Mouse (Mus musculus): Measurements from ENCODE around the gene Tomm6.

The Tomm6 gene

DNA sequence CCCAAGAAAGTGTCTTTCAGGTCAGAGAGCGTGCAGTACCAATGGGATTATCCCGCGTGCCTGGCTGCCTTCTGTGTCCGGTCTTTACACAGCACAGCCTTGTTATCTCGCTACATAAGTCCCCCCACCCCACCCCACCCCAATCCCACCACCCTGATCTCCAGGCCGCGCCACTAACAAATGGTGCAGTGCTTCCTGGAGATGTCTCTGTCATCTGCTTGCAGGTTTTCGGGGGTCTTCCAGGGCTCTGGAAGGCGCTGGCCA, at the start of gene Tomm6:
Gene Tomm6, minus strand, starts transcription at position 43 of the 264 bp plus-strand sequence.
- DNase-seq (ENCODE audit: low read depth, low spot score) = no peak

DNA sequence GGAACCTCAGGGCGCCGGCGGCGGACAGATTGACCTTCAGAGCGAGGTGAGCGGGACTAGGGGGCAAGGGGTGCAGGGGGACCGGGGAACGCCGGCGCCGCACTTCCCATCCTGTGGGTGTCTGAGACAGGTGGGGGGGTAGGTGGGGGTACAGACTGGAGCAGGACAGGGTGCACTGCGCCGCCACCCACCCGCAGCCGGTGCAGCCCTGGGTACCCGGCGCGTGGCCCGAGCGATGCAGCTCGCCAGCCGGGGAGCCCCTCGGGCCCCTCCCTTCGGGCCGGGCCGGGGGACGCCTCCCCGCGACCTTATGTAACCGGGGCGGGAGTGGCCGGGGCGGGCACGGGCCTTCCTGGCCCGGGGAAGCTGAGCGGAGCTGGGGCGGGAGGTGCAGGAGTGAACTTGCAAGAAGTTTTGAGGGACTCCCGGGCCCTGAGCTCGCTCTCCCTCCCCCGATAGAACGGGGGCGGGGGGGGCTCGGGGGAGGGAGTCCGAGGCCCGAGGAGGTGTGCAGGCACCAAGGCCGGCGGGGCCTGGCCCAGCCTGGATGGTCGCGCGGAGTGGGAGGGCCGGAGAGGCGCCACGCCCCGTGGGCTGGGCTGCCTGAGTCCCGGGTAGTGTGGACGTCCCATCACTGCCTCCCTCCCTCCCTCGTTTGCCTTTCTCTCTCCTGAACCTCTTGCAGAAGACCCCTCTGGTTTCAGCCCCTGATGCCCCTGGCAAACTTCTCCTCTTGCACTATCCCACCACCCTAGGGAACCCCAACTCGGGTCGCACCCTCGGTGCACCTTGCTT, 49.3 kb upstream of the Tomm6 start:
- peak; percentile 63 for DNase-seq (ENCODE audit: low read depth, low spot score)

DNA sequence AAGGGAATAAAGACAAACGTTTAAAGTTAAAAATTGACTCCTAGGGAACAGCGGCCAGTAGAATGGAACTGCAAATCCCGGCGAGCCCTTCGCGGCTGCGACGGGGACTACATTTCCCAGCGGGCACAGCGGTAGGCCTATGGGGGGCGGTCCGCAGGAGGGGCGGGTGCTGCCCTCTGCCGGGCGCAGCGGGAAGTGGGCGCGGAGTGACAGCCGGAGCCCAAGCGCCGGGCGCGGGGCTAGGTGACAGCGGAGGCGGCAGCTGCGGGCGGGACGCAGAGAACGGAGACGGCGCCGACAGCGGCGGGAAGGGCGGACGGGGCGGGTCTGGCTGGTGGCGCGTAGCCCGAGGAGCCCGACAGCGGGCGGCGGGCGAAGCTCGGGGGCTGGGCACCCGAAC, 48.7 kb upstream of the Tomm6 start, which contains the start of gene Tfeb:
Gene Tfeb, plus strand, starts transcription at position 175 of the 400 bp plus-strand sequence.
- DNase-seq (ENCODE audit: low read depth, low spot score) = peak; percentile 93

DNA sequence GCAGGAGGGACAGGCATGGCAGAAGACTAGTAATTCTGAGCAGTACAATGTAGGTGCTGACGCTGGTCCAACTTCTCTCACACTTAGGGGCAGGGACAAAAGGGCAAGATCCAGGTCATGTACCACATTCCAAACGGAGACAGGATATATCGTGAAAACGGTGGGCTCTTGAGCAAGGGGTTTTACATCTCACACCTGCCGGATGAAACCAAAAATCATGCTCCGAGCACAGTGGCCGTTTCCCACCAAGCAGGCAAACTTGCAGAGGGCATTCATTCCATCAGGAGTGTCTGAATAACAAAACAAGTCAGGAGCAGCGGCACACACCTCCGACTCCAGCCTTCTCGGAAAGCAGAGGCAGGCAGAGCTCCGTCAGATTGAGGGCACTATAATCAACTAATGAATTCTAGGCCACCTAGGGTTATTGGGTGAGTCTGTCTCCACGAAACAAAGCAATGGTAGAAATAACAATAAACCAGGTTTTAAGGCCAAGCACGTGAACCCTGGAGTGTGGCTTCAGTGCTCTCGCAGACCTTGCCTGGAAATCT, 47.4 kb upstream of the Tomm6 start:
- DNase-seq (ENCODE audit: low read depth, low spot score) = no peak

DNA sequence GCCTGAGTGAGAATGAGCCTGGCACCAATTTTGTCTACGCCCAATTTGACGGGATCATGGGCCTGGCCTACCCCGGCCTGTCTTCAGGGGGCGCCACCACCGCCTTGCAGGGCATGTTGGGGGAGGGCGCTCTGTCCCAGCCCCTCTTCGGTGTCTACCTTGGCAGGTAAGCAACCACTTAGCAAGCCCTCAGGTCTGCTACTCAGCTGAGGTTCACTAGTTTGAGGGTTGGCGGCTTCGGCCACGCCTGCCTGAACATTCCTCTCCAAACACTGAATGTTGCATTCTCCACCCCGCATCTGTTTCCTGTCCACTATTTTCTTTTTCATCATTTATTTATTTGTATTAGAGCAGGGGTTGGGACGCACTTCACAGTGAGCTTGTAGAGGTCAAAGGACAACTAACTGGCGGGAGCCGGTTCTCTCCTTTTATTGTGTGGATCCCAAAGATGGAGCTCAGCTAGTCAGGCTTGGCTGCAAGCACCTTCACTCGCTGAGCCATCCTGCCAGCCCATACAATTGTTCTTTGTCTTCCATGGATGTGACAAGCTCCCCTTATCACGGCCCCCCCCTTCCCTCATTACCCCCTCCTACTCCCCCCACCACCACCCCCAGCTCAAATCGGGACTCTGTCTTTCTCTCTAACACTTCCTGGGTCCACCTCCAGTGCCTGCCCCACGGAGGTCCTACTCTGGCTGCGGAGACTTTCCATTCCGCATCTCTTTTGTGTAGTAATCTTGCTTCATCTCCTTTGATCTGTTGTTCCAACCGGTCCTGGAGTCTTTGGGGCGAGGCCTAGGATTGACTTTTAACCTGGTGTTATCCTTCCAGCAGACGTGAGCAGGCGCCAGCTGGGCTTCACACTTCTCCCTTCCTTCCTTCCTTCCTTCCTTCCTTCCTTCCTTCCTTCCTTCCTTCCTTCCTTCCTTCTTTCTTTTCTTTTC, 42.7 kb upstream of the Tomm6 start:
- DNase-seq (ENCODE audit: low read depth, low spot score) = no peak

DNA sequence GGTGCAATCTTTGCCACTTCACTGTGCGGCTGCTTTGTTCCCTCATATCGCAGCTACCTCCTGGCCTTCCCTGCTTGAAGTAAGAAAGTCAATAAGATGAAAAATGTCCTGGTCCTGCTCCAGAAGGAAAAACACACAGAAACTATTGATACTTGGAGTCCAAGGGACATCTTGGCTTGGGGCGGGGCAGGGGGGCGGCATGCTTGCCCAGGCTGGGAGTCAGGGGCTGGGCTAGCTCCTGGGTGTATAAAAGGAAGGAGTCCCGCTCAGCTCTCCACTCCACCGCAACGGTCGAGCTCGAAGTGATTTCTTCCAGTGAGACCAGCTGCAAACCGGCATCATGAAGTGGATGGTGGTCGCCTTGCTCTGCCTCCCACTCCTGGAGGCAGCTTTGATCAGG, 38.4 kb upstream of the Tomm6 start, which contains the start of gene Pgc:
Gene Pgc, plus strand, starts transcription at position 277 of the 400 bp plus-strand sequence.
- no peak for DNase-seq (ENCODE audit: low read depth, low spot score)

DNA sequence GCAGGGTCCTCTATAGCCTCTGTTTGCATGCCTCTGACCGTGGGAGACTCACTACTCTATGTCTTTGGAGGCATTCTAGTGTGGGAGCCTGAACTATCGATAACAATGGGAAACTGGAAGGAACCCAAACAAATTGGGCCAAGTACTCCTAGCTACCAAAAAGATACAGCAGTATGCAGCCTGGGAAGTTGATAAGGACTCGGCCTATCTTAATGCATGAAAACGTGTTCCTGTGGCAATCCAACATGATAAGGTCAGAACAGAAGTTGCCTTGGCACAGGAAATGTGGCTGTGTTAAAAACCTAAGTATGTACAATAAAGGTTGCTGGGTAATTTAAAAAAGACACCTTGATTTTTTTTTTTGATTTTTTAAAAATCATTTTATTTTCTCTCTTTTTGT, 33.0 kb upstream of the Tomm6 start:
- no peak for DNase-seq (ENCODE audit: low read depth, low spot score)

GRCm38 (mm10) chr17:47715037-47715436, 26.9 kb upstream of the Tomm6 start:
- no peak for DNase-seq (ENCODE audit: low read depth, low spot score)

DNA sequence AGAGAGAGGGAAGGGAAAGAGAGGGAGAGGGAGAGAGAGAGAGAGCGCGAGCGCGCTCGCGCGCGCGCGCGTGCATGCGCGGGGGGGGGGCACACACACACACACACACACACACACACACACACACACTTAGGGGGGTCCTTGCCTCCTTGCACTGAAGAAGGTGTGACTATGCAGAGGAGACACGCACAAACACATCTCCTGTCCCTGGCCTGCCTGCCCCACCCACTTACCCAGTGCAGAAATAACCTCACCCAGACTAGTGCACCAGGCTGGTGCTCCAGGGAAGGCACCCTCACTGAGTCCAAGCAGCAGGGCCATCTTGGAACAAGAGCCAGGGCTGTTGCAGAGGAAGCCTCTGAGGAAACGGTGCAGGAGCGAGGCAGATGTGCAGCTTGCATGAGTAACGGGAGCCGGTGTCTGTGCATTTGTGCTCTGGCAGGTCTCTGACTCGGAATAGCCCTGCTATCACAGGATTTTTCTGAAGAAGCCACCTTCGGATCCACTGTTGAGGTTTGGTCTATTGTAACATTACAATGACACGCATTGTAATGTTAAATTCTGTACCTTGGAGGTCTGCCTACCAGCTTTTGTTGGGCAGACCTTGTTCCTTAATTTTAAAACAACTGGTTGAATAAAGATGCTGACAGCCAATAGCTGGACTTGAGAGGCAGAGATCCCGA, 24.8 kb upstream of the Tomm6 start:
- DNase-seq (ENCODE audit: low read depth, low spot score) = no peak

DNA sequence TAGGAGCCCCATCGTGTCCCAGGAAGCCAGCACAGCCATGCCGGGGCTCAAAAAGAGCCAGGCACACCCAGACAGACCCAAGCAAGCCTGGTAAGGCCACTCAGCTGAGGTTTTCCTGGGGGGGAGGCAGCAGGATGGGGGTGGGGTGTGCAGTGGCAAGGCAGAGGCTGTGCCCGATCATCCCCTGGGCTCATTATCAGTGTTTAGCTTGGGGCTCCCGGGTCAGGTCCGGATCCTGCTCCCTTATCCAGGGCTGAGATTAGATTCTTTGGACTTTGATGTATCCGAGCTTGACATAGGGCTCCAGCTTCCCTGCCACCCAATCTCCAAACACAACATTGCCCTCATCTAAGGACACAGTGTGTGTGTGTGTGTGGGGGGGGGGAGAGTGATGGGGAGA, 23.7 kb upstream of the Tomm6 start:
- no peak for DNase-seq (ENCODE audit: low read depth, low spot score)

GRCm38 (mm10) chr17:47710036-47710435, 21.9 kb upstream of the Tomm6 start:
- DNase-seq (ENCODE audit: low read depth, low spot score) = no peak

GRCm38 (mm10) chr17:47708972-47709371, 20.8 kb upstream of the Tomm6 start:
- no peak for DNase-seq (ENCODE audit: low read depth, low spot score)

DNA sequence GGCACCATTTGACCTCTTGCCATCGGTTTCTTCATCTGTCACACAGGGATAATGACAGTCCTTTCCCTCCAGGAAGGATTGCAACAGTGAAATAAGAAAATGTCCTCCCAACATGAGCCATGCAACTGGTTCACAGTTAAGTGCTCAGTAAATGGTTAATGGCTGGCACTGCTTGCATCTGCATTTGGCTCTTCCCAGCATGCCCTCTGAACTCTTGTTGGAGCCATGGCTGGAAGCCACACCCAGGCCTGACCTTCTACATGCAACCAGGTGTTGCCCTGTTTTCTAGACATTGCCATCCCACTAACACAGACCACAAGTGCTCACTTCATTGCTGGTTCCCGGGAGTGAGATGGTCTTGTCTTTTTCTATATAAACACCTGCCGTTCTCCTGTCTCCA, 19.8 kb upstream of the Tomm6 start:
- DNase-seq (ENCODE audit: low read depth, low spot score) = no peak

GRCm38 (mm10) chr17:47706196-47706595, 18.0 kb upstream of the Tomm6 start:
- DNase-seq (ENCODE audit: low read depth, low spot score) = no peak

GRCm38 (mm10) chr17:47704692-47705091, 16.5 kb upstream of the Tomm6 start:
- no peak for DNase-seq (ENCODE audit: low read depth, low spot score)

DNA sequence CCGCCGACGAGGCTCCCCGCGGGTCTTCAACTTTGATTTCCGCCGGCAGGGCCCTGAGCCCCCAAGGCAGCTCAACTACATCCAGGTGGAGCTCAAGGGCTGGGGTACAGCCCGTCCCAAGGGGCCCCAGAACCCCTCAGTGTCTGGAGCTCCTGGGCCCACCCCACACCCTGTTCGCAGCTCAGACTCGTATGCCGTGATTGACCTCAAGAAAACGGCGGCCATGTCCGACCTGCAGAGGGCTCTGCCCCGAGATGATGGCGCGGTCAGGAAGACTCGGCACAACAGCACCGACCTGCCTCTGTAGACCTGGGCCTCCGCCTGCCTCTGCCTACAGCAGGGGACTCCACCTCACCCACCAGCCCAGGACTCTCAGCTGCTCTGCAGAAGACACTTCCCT, 15.4 kb upstream of the Tomm6 start:
- DNase-seq (ENCODE audit: low read depth, low spot score) = no peak

- DNase-seq (ENCODE audit: low read depth, low spot score) = no peak
Observed at GRCm38 (mm10) chr17:47702548-47703345, 14.6 kb upstream of the Tomm6 start.

DNA sequence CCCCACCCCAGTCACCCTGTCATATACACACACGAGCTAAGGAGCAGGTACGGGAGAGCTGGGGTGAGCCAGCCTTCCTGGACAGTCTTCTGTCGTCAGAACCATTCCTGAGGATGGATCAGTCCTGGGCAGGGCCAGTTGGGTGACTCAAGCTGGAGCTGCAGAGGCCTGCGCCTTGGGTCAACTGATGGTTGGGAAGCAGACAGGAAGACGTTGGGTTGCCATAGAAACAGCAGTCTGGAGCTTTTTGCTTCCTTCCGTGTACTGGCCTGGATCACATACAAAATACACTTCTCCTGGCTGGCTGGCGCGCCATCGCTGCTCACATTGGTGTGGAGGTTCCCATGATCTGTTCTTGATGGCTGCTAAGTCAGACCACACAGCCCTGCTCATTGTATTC, 13.6 kb upstream of the Tomm6 start:
- no peak for DNase-seq (ENCODE audit: low read depth, low spot score)

- no peak for DNase-seq (ENCODE audit: low read depth, low spot score)
Observed at GRCm38 (mm10) chr17:47699055-47699454, 10.9 kb upstream of the Tomm6 start.

- DNase-seq (ENCODE audit: low read depth, low spot score) = no peak
Observed at GRCm38 (mm10) chr17:47698156-47698555, 10.0 kb upstream of the Tomm6 start.

- DNase-seq (ENCODE audit: low read depth, low spot score) = no peak
Observed at GRCm38 (mm10) chr17:47695337-47695710, 7.1 kb upstream of the Tomm6 start.

Measured in mesoderm, embryonic 11.5 days (tissue).